Mouse (Mus musculus): ENCODE results near the gene Crebl2. TPM values are rescaled to one million over a fixed set of nuclear protein-coding genes. Genes with fewer than 3 reads are reported as not detected.

The Crebl2 gene
- total and polyA plus RNA-seq, 3 experiments, result 1.5 to 3.7 TPM; not detected in 1

DNA sequence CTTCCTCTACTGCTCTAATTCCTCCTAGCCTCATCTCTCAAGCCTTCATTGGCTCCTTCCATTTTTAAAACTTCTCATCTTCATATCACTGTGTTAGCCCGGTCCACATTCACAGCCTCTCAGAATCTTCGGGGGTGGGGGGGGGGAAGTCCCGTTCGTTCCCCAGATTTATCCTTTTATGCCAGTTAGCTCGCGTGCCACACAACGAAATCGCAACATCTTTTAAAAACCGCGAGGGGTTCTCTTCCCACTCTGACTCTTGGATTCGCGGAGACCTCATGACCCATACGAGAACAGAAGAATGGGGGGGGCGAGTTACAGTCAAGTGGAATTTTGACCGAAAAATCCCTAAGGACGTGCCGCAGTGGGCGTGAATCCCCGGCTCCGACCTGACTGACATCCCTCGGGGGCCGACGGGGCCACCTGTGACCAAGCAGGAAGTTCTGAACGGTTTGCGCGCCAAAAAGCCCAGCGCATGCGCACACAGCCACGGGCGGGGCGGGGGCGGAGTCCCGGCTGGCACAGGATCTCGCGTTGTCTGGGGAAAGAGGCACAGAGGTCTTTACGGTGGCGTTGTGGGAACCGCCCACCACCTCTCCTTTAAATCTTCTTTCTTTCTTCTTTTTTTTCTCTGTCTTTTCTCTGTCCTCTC lies 67.6 kb downstream of the Crebl2 start (continued):
- no peak for TF ChIP-seq MYB (IDR thresholded peaks at IDR 0.05; ENCODE audit: low read depth, low read length)
- TF ChIP-seq ZKSCAN1 (IDR thresholded peaks at IDR 0.05; ENCODE audit: low read depth, low read length), result no peak
- no peak for TF ChIP-seq GATA1 (IDR thresholded peaks at IDR 0.05; ENCODE audit: low read depth, low read length)
- TF ChIP-seq EP300 (IDR thresholded peaks at IDR 0.05; ENCODE audit: low read depth in 1 of 2, low read length in 2 of 2), result no peak

DNA sequence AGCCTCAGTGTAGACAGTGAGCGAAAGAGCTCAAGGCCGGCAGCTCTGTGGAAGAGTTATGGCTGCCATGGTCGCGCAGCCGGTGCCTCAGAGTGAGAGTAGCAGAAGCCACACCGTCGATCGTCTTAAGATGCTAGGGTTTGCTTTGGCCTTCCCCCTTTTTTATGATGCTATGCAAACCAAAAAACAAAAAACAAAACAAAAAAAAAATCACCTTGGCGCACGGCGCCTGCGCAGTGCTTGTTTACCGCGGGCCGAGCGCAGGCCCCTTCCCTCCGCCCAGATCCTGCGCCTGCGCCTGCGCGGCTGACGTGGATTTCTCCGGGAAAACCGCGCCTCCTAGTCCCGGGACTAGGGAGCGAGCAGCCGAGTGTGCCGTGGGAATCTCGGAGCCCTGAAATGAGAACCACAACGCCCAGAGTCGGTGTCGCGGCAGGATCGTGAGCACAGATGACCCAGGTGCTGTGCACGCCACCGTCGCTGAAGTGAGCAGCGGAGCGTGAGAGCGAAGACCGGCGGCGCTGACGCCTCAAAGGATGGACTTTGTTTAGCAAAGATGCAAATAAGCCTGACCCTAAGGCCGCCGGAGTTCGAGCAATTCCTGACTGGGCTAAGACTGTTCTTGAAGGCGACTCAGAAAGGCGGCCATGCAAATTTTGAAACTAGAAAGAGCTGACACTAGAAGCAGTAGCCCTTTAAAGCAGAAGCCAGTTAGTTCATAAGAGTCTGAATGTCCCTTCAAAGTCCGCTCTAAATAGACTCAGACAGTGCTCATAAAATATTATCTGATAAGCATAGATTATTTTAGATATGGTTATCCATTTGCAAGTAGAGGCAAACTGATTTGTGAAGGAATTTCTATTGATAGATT lies 68.4 kb downstream of the Crebl2 start, which contains the start of gene Gpr19:
Gene Gpr19, minus strand, starts transcription at position 484 of the 871 bp plus-strand sequence.
- H3K4me3 ChIP-seq (ENCODE audit: control insufficient read depth in 1 of 2, insufficient read depth in 1 of 2, low read depth in 2 of 2, low read length in 2 of 2), result peak within 1 kb of the TSS; percentile 68 to 97
- peak within 1 kb of the TSS; percentile 96 for H3K9ac ChIP-seq (ENCODE audit: control insufficient read depth, low read depth, low read length, poor library complexity, severe bottlenecking)
- no peaks in the 10 kb centered on the region for H3K27me3 ChIP-seq (ENCODE audit: control insufficient read depth in 1 of 2, insufficient read depth in 2 of 2, low read length in 2 of 2)
- H3K9me3 ChIP-seq (replicated peaks; ENCODE audit: insufficient read depth, low read length), result no peaks in the 10 kb centered on the region
- H3K79me2 ChIP-seq (ENCODE audit: control insufficient read depth, insufficient read depth, low read length, poor library complexity), result peaks cover 4% of the 10 kb centered on the region; the same call in 1 of the 2 replicates
- peak within 1 kb of the TSS; percentile 99 for H3K27ac ChIP-seq (ENCODE audit: control insufficient read depth, low read depth, low read length)
- H3K4me1 ChIP-seq (ENCODE audit: control insufficient read depth in 1 of 2, insufficient read depth in 2 of 2, low read length in 2 of 2), result peaks cover 2 to 5% of the 10 kb centered on the region in 2 experiments; a peak in 3 of 4 replicates
- peaks cover 0 to 12% of the 10 kb centered on the region in 2 experiments; a peak in 2 of 4 replicates for H3K36me3 ChIP-seq (ENCODE audit: control insufficient read depth in 1 of 2, insufficient read depth in 2 of 2, low read length in 2 of 2)
- peak; percentile 90 for DNase-seq (ENCODE audit: low read depth, low spot score)
- TF ChIP-seq UBTF (IDR thresholded peaks at IDR 0.05; ENCODE audit: borderline replicate concordance, insufficient read depth, low read depth, low read length) (no peak), SMC3 (IDR thresholded peaks at IDR 0.05; ENCODE audit: low read depth, low read length) (no peak), SIN3A (IDR thresholded peaks at IDR 0.05; ENCODE audit: low read length) (peak; percentile 69), MAFK (IDR thresholded peaks at IDR 0.05; ENCODE audit: borderline replicate concordance, low read depth, low read length) (no peak), ETS1 (IDR thresholded peaks at IDR 0.05; ENCODE audit: low read depth, low read length) (peak; percentile 14; the same call in 1 of the 2 replicates), JUND (IDR thresholded peaks at IDR 0.05; ENCODE audit: low read depth, low read length) (no peak), TBP (IDR thresholded peaks at IDR 0.05; ENCODE audit: low read depth, low read length) (no peak), NRF1 (IDR thresholded peaks at IDR 0.05; ENCODE audit: insufficient read depth, low read depth, low read length, poor library complexity, severe bottlenecking) (peak; percentile 89), ZMIZ1 (IDR thresholded peaks at IDR 0.05; ENCODE audit: low read depth, low read length) (peak; percentile 67), NELFE (IDR thresholded peaks at IDR 0.05; ENCODE audit: low read depth, low read length) (peak; percentile 64), GABPA (IDR thresholded peaks at IDR 0.05; ENCODE audit: low read depth, low read length) (no peak), MAZ (IDR thresholded peaks at IDR 0.05; ENCODE audit: low read depth, low read length) (no peak), MYB (IDR thresholded peaks at IDR 0.05; ENCODE audit: low read depth, low read length) (no peak), RAD21 (IDR thresholded peaks at IDR 0.05; ENCODE audit: low read depth, low read length) (no peak), CHD1 (IDR thresholded peaks at IDR 0.05; ENCODE audit: low read depth, low read length) (peak; percentile 13; the same call in 1 of the 2 replicates), CTCF (IDR thresholded peaks at IDR 0.05 in 2 of 3, conservative IDR thresholded peaks at IDR 0.05 in 1 of 3; ENCODE audit: control insufficient read depth in 1 of 3, insufficient read depth in 1 of 3, low read depth in 2 of 3, low read length in 3 of 3, poor library complexity in 1 of 3, severe bottlenecking in 1 of 3) (no peak), TCF12 (IDR thresholded peaks at IDR 0.05; ENCODE audit: low read depth, low read length) (no peak), MAX (IDR thresholded peaks at IDR 0.05; ENCODE audit: low read length) (0 out of 2 replicates have a peak, but pooled peaks have one; percentile 38), HCFC1 (IDR thresholded peaks at IDR 0.05; ENCODE audit: low read depth, low read length) (peak; percentile 73), MEF2A (IDR thresholded peaks at IDR 0.05; ENCODE audit: extremely low read depth, insufficient replicate concordance, low read depth, low read length, poor library complexity, severe bottlenecking) (no peak), MXI1 (IDR thresholded peaks at IDR 0.05; ENCODE audit: low read depth, low read length) (peak; percentile 53; the same call in 1 of the 2 replicates), ZNF384 (IDR thresholded peaks at IDR 0.05; ENCODE audit: low read depth, low read length) (peak; percentile 97), ZKSCAN1 (IDR thresholded peaks at IDR 0.05; ENCODE audit: low read depth, low read length) (no peak), MYC (IDR thresholded peaks at IDR 0.05; ENCODE audit: low read depth, low read length) (no peak), EP300 (IDR thresholded peaks at IDR 0.05; ENCODE audit: low read depth in 1 of 2, low read length in 2 of 2) (no peak; a peak in 1 of 4 replicates), BHLHE40 (IDR thresholded peaks at IDR 0.05; ENCODE audit: borderline replicate concordance, low read depth, low read length) (no peak), TAL1 (IDR thresholded peaks at IDR 0.05; ENCODE audit: low read length) (no peak), ZC3H11A (IDR thresholded peaks at IDR 0.05; ENCODE audit: low read depth, low read length) (no peak), RCOR1 (IDR thresholded peaks at IDR 0.05; ENCODE audit: low read depth, low read length) (no peak), CHD2 (IDR thresholded peaks at IDR 0.05; ENCODE audit: low read length) (no peak; the same call in none of the 2 replicates), POLR2A (IDR thresholded peaks at IDR 0.05; ENCODE audit: control insufficient read depth in 1 of 2, insufficient read depth in 1 of 2, low read depth in 1 of 2, low read length in 2 of 2, poor library complexity in 1 of 2) (peak; percentile 68 to 91; a peak in 2 of 4 replicates)
